Mouse (Mus musculus) lung, adult 2 months (tissue): ENCODE data around the gene Dnaic2.

Source experiments
- CTCF ChIP-seq: fragments of 200-500 bp; IDR thresholded peaks from 2 replicates; pipeline ENCODE4 v1.5.1; 2011; ENCODE audit warnings: mild to moderate bottlenecking, low read length, control low read depth; ENCODE audit not compliant: insufficient read depth
- POLR2A ChIP-seq: fragments of 200-500 bp; IDR thresholded peaks from 2 replicates; pipeline ENCODE4 v1.6.1; 2011; ENCODE audit warnings: low read depth, mild to moderate bottlenecking, control low read depth, low read length, borderline replicate concordance; ENCODE audit errors: extremely low read depth

GRCm38 (mm10) chr11:114736913-114737624, 9.9 kb downstream of the Dnaic2 start:
- TF ChIP-seq CTCF (peak; percentile 41), POLR2A (no peak)
